ENCODE assay signal across 11 mouse cellular contexts in genomic region chr1:54555364-54556140, GRCm38 (mm10). TPM values are rescaled to one million over a fixed set of nuclear protein-coding genes. Genes with fewer than 3 reads are reported as not detected.
DNase-seq lines count a peak whose midpoint lies in the region; ATAC-seq lines count a peak whose summit lies in the region.
"Had no signal": no experiment of that assay in that cellular context is flagged by ENCODE, and none has a peak within 500 bp of the region (broad histone marks: within the 10 kb centered on the region; RNA-seq: fewer than 3 reads in every experiment).

No protein-coding gene starts in this region.

- no peak overlapping the region for H3K27ac ChIP-seq in neural tube, embryonic 12.5 days
- H3K27ac ChIP-seq: liver, embryonic 15.5 days had no signal

- no peak for ATAC-seq in neural tube, embryonic 12.5 days (ENCODE audit: low FRiP score, low read depth)
- no peak for ATAC-seq in frontal cortex, adult (ENCODE audit: low TSS enrichment)

- no peaks in the 10 kb centered on the region for H3K27me3 ChIP-seq in neural tube, embryonic 12.5 days (replicated peaks)

- no peaks in the 10 kb centered on the region for H3K4me1 ChIP-seq in neural tube, embryonic 12.5 days
- H3K4me1 ChIP-seq: liver, embryonic 15.5 days had no signal

- peak; percentile 19 for DNase-seq in cerebellum, postnatal 10 days
- DNase-seq in cerebellum, postnatal 36 days = no peak
- no peak for DNase-seq in neural tube, embryonic 10.5 days (ENCODE audit: extremely low spot score, low spot score)
- DNase-seq in induced T-regulatory cell, adult 2 months (ENCODE audit: low read depth) = peak; percentile 46
- no peak for DNase-seq in right cerebral cortex, postnatal 14 days
- DNase-seq in right cerebral cortex, adult 18-20 months = no peak
- DNase-seq: adrenal gland, adult 8-10 months; heart, postnatal 10 days had no signal

- no peak overlapping the region for H3K9ac ChIP-seq in neural tube, embryonic 12.5 days
- H3K9ac ChIP-seq: liver, embryonic 15.5 days had no signal

- WGBS in neural tube, embryonic 12.5 days = 47% methylated on average over 4 of the region's 4 CpGs

- no peaks in the 10 kb centered on the region for H3K9me3 ChIP-seq in neural tube, embryonic 12.5 days
- H3K9me3 ChIP-seq: liver, embryonic 15.5 days had no signal

- no peak overlapping the region for H3K4me3 ChIP-seq in neural tube, embryonic 12.5 days
- H3K4me3 ChIP-seq: liver, embryonic 15.5 days had no signal

- H3K36me3 ChIP-seq in neural tube, embryonic 12.5 days = no peaks in the 10 kb centered on the region
- H3K36me3 ChIP-seq: liver, embryonic 15.5 days had no signal

- H3K4me2 ChIP-seq in neural tube, embryonic 12.5 days (replicated peaks) = peak overlapping the region; percentile 33
- H3K4me2 ChIP-seq: liver, embryonic 15.5 days had no signal

RNA-seq across cellular contexts. Expression of gene Pgap1, which starts 1.9 kb away (rescaled TPM):
- 12.4 and 15.0 TPM in 2 replicates for polyA plus RNA-seq in neural tube, embryonic 12.5 days (2016; fragmentation: Nextera tagmentation; extraction: Ambion mirVana)

Comparison
In these comparisons a context has a peak if more than half of its experiments do, and no peak if none do; other contexts are left out.
1. DNase-seq: peak in cerebellum, postnatal 10 days (2 of 2) and induced T-regulatory cell, adult 2 months (single experiment); none in cerebellum, postnatal 36 days (0 of 2), neural tube, embryonic 10.5 days (single experiment), right cerebral cortex, postnatal 14 days (single experiment) and right cerebral cortex, adult 18-20 months (single experiment).